Mouse (Mus musculus) mesoderm, embryonic 11.5 days (tissue): ENCODE measurements around the gene Pik3c2a.
"Not testable (repeated sequence)": the region's sequence is repeated elsewhere in the genome, so short reads cannot be mapped to it uniquely, and the experiment has no call there.

Source experiments
- DNase-seq: peaks from one replicate; pipeline ENCODE4 v3.0.0-alpha.2; 2012; ENCODE audit warnings: low read depth, low spot score

Gene Pik3c2a

GRCm38 (mm10) chr7:116392329-116392728 lies 50.9 kb downstream of the Pik3c2a start:
- no peak for DNase-seq

GRCm38 (mm10) chr7:116387389-116387788 lies 55.9 kb downstream of the Pik3c2a start:
- DNase-seq = not testable (repeated sequence)

- not testable (repeated sequence) for DNase-seq
These were observed 64.1 kb downstream of the Pik3c2a start for GRCm38 (mm10) chr7:116379181-116379580.

GRCm38 (mm10) chr7:116374284-116374683 lies 69.0 kb downstream of the Pik3c2a start:
- no peak for DNase-seq

- peak; percentile 48 for DNase-seq
These were observed 107.0 kb downstream of the Pik3c2a start for GRCm38 (mm10) chr7:116336226-116336625.

- DNase-seq = no peak
These were observed 108.1 kb downstream of the Pik3c2a start for GRCm38 (mm10) chr7:116335133-116335532.

- no peak for DNase-seq
These were observed 108.6 kb downstream of the Pik3c2a start for GRCm38 (mm10) chr7:116334669-116335038.

GRCm38 (mm10) chr7:116333713-116334668 lies 109.3 kb downstream of the Pik3c2a start, which contains the start of gene Rps13:
Rps13 (minus strand) TSS chr7:116334195.
- DNase-seq = peak; percentile 95

GRCm38 (mm10) chr7:116331246-116331645 lies 112.0 kb downstream of the Pik3c2a start:
- no peak for DNase-seq

GRCm38 (mm10) chr7:116329858-116330257 lies 113.4 kb downstream of the Pik3c2a start:
- no peak for DNase-seq

- no peak for DNase-seq
These were observed 114.5 kb downstream of the Pik3c2a start for GRCm38 (mm10) chr7:116328777-116329176.

- DNase-seq = no peak
These were observed 115.3 kb downstream of the Pik3c2a start for GRCm38 (mm10) chr7:116327901-116328300.

GRCm38 (mm10) chr7:116323331-116323964 lies 119.8 kb downstream of the Pik3c2a start:
- peak; percentile 76 for DNase-seq

GRCm38 (mm10) chr7:116309456-116309855 lies 133.8 kb downstream of the Pik3c2a start:
- peak; percentile 59 for DNase-seq

- no peak for DNase-seq
These were observed 134.6 kb downstream of the Pik3c2a start for GRCm38 (mm10) chr7:116308632-116308991.

GRCm38 (mm10) chr7:116307871-116308631 lies 135.2 kb downstream of the Pik3c2a start, which contains the start of gene Plekha7:
Plekha7 (minus strand) TSS chr7:116308376.
- DNase-seq = peak; percentile 61

- peak; percentile 86 for DNase-seq
These were observed 136.0 kb downstream of the Pik3c2a start for GRCm38 (mm10) chr7:116307099-116307870.

- DNase-seq = no peak
These were observed 136.6 kb downstream of the Pik3c2a start for GRCm38 (mm10) chr7:116306601-116307000.

GRCm38 (mm10) chr7:116301661-116302311 lies 141.5 kb downstream of the Pik3c2a start:
- no peak for DNase-seq

- no peak for DNase-seq
These were observed 142.1 kb downstream of the Pik3c2a start for GRCm38 (mm10) chr7:116301144-116301543.
